Mouse (Mus musculus): Measurements from ENCODE around the gene Whrn.

The Whrn gene

GRCm38 (mm10) chr4:63397981-63398537, 97.7 kb downstream of the Whrn start:
- TF ChIP-seq GATA4 (IDR thresholded peaks at IDR 0.05; ENCODE audit: insufficient replicate concordance, low read length) = no peak

- TF ChIP-seq GATA4 (IDR thresholded peaks at IDR 0.05; ENCODE audit: insufficient replicate concordance, low read length) = no peak
These were observed 104.5 kb downstream of the Whrn start for GRCm38 (mm10) chr4:63391322-63391721.

- TF ChIP-seq GATA4 (IDR thresholded peaks at IDR 0.05; ENCODE audit: insufficient replicate concordance, low read length) = no peak
These were observed 105.8 kb downstream of the Whrn start for GRCm38 (mm10) chr4:63389887-63390528.

GRCm38 (mm10) chr4:63389121-63389886, 106.5 kb downstream of the Whrn start:
- TF ChIP-seq GATA4 (IDR thresholded peaks at IDR 0.05; ENCODE audit: insufficient replicate concordance, low read length) = no peak

- no peak for TF ChIP-seq GATA4 (IDR thresholded peaks at IDR 0.05; ENCODE audit: insufficient replicate concordance, low read length)
These were observed 107.8 kb downstream of the Whrn start for GRCm38 (mm10) chr4:63388029-63388428.

GRCm38 (mm10) chr4:63385784-63386183, 110.0 kb downstream of the Whrn start:
- no peak for TF ChIP-seq GATA4 (IDR thresholded peaks at IDR 0.05; ENCODE audit: insufficient replicate concordance, low read length)

- TF ChIP-seq GATA4 (IDR thresholded peaks at IDR 0.05; ENCODE audit: insufficient replicate concordance, low read length) = no peak
These were observed 110.5 kb downstream of the Whrn start for GRCm38 (mm10) chr4:63385253-63385652.

- no peak for TF ChIP-seq GATA4 (IDR thresholded peaks at IDR 0.05; ENCODE audit: insufficient replicate concordance, low read length)
These were observed 111.5 kb downstream of the Whrn start for GRCm38 (mm10) chr4:63384262-63384661.

- no peak for TF ChIP-seq GATA4 (IDR thresholded peaks at IDR 0.05; ENCODE audit: insufficient replicate concordance, low read length)
These were observed 112.3 kb downstream of the Whrn start for GRCm38 (mm10) chr4:63383474-63383873.

- no peak for TF ChIP-seq GATA4 (IDR thresholded peaks at IDR 0.05; ENCODE audit: insufficient replicate concordance, low read length)
These were observed 113.0 kb downstream of the Whrn start for GRCm38 (mm10) chr4:63382676-63383369.

GRCm38 (mm10) chr4:63377483-63377882, 118.3 kb downstream of the Whrn start:
- no peak for TF ChIP-seq GATA4 (IDR thresholded peaks at IDR 0.05; ENCODE audit: insufficient replicate concordance, low read length)

GRCm38 (mm10) chr4:63375367-63375766, 120.4 kb downstream of the Whrn start:
- no peak for TF ChIP-seq GATA4 (IDR thresholded peaks at IDR 0.05; ENCODE audit: insufficient replicate concordance, low read length)

GRCm38 (mm10) chr4:63374331-63374730, 121.5 kb downstream of the Whrn start:
- TF ChIP-seq GATA4 (IDR thresholded peaks at IDR 0.05; ENCODE audit: insufficient replicate concordance, low read length) = no peak

- TF ChIP-seq GATA4 (IDR thresholded peaks at IDR 0.05; ENCODE audit: insufficient replicate concordance, low read length) = no peak
These were observed 122.4 kb downstream of the Whrn start for GRCm38 (mm10) chr4:63373404-63373803.

- TF ChIP-seq GATA4 (IDR thresholded peaks at IDR 0.05; ENCODE audit: insufficient replicate concordance, low read length) = no peak
These were observed 123.9 kb downstream of the Whrn start for GRCm38 (mm10) chr4:63371890-63372289.

- no peak for TF ChIP-seq GATA4 (IDR thresholded peaks at IDR 0.05; ENCODE audit: insufficient replicate concordance, low read length)
These were observed 124.9 kb downstream of the Whrn start for GRCm38 (mm10) chr4:63370897-63371296.
